Mouse (Mus musculus): ENCODE results near the gene Ppm1n. TPM values are rescaled to one million over a fixed set of nuclear protein-coding genes. Genes with fewer than 3 reads are reported as not detected.
A peak's percentile ranks its signal among the peaks of the same experiment; 100 is the strongest.

The Ppm1n gene
- polyA plus RNA-seq, 1 experiment from 2014 or later: not detected

- H3K4me2 ChIP-seq (replicated peaks; ENCODE audit: low read depth, low read length): no peak overlapping the region
- no peak overlapping the region for H3K4me3 ChIP-seq (ENCODE audit: low read depth, low read length)
- ATAC-seq (ENCODE audit: low FRiP score) (no peak), DNase-seq (ENCODE audit: low spot score) (no peak)
- no peak overlapping the region for H3K27ac ChIP-seq (ENCODE audit: low read depth, low read length)
- peaks cover 61% of the 10 kb centered on the region for H3K27me3 ChIP-seq (ENCODE audit: control insufficient read depth, insufficient read depth, low read length)
- H3K4me1 ChIP-seq (replicated peaks; ENCODE audit: control insufficient read depth, insufficient read depth, low read length): peaks cover 7% of the 10 kb centered on the region; the same call in 1 of the 2 replicates
- H3K36me3 ChIP-seq (ENCODE audit: control insufficient read depth, insufficient read depth, low read length): no peaks in the 10 kb centered on the region
- H3K9ac ChIP-seq (ENCODE audit: low read depth, low read length): no peak overlapping the region
- H3K9me3 ChIP-seq (ENCODE audit: control insufficient read depth, low read length): no peaks in the 10 kb centered on the region
- 15% methylated on average over 6 of the region's 6 CpGs for WGBS
Observed at GRCm38 (mm10) chr7:19305413-19305735, 25.5 kb upstream of the Ppm1n start.

- peak overlapping the region; percentile 27 for H3K4me2 ChIP-seq (replicated peaks; ENCODE audit: low read depth, low read length)
- H3K4me1 ChIP-seq (replicated peaks; ENCODE audit: control insufficient read depth, insufficient read depth, low read length): peaks cover 7% of the 10 kb centered on the region; the same call in 1 of the 2 replicates
- ATAC-seq (ENCODE audit: low FRiP score): no peak
- peak overlapping the region; percentile 4; the same call in 1 of the 2 replicates for H3K9ac ChIP-seq (ENCODE audit: low read depth, low read length)
- no peak overlapping the region for H3K27ac ChIP-seq (ENCODE audit: low read depth, low read length)
- peak; percentile 38 for DNase-seq (ENCODE audit: low spot score)
- H3K4me3 ChIP-seq (ENCODE audit: low read depth, low read length): peak overlapping the region; percentile 21; the same call in 1 of the 2 replicates
- H3K27me3 ChIP-seq (ENCODE audit: control insufficient read depth, insufficient read depth, low read length): peaks cover 61% of the 10 kb centered on the region
- no peaks in the 10 kb centered on the region for H3K9me3 ChIP-seq (ENCODE audit: control insufficient read depth, low read length)
- no peaks in the 10 kb centered on the region for H3K36me3 ChIP-seq (ENCODE audit: control insufficient read depth, insufficient read depth, low read length)
- WGBS: 1% methylated on average over 48 of the region's 48 CpGs
Observed at GRCm38 (mm10) chr7:19304501-19305412, 24.9 kb upstream of the Ppm1n start.

GRCm38 (mm10) chr7:19303770-19304169 is 23.9 kb upstream of the Ppm1n start:
- ATAC-seq (ENCODE audit: low FRiP score) (no peak), DNase-seq (ENCODE audit: low spot score) (peak; percentile 93)
- Histone ChIP-seq H3K27ac (ENCODE audit: low read depth, low read length) (no peak overlapping the region), H3K4me2 (replicated peaks; ENCODE audit: low read depth, low read length) (no peak overlapping the region; the same call in 1 of the 2 replicates), H3K4me3 (ENCODE audit: low read depth, low read length) (peak overlapping the region; percentile 1; the same call in 1 of the 2 replicates), H3K27me3 (ENCODE audit: control insufficient read depth, insufficient read depth, low read length) (peaks cover 56% of the 10 kb centered on the region), H3K4me1 (replicated peaks; ENCODE audit: control insufficient read depth, insufficient read depth, low read length) (peaks cover 4% of the 10 kb centered on the region; the same call in 1 of the 2 replicates), H3K9ac (ENCODE audit: low read depth, low read length) (no peak overlapping the region), H3K9me3 (ENCODE audit: control insufficient read depth, low read length) (no peaks in the 10 kb centered on the region), H3K36me3 (ENCODE audit: control insufficient read depth, insufficient read depth, low read length) (no peaks in the 10 kb centered on the region)
- WGBS: 3% methylated on average over 16 of the region's 16 CpGs

GRCm38 (mm10) chr7:19303046-19303305 is 23.1 kb upstream of the Ppm1n start:
- no peak overlapping the region for H3K27ac ChIP-seq (ENCODE audit: low read depth, low read length)
- ATAC-seq (ENCODE audit: low FRiP score) (no peak), DNase-seq (ENCODE audit: low spot score) (no peak)
- H3K4me2 ChIP-seq (replicated peaks; ENCODE audit: low read depth, low read length): no peak overlapping the region
- H3K27me3 ChIP-seq (ENCODE audit: control insufficient read depth, insufficient read depth, low read length): peaks cover 56% of the 10 kb centered on the region
- H3K4me3 ChIP-seq (ENCODE audit: low read depth, low read length): no peak overlapping the region
- peaks cover 4% of the 10 kb centered on the region; the same call in 1 of the 2 replicates for H3K4me1 ChIP-seq (replicated peaks; ENCODE audit: control insufficient read depth, insufficient read depth, low read length)
- no peaks in the 10 kb centered on the region for H3K36me3 ChIP-seq (ENCODE audit: control insufficient read depth, insufficient read depth, low read length)
- no peak overlapping the region for H3K9ac ChIP-seq (ENCODE audit: low read depth, low read length)
- WGBS: 73% methylated on average over 12 of the region's 12 CpGs
- no peaks in the 10 kb centered on the region for H3K9me3 ChIP-seq (ENCODE audit: control insufficient read depth, low read length)

GRCm38 (mm10) chr7:19302264-19303045 is 22.6 kb upstream of the Ppm1n start:
- Histone ChIP-seq H3K4me2 (replicated peaks; ENCODE audit: low read depth, low read length) (0 out of 2 replicates have a peak overlapping the region, but pooled peaks have one; percentile 17), H3K27me3 (ENCODE audit: control insufficient read depth, insufficient read depth, low read length) (peaks cover 56% of the 10 kb centered on the region), H3K4me1 (replicated peaks; ENCODE audit: control insufficient read depth, insufficient read depth, low read length) (peaks cover 4% of the 10 kb centered on the region; the same call in 1 of the 2 replicates), H3K27ac (ENCODE audit: low read depth, low read length) (no peak overlapping the region), H3K4me3 (ENCODE audit: low read depth, low read length) (no peak overlapping the region), H3K36me3 (ENCODE audit: control insufficient read depth, insufficient read depth, low read length) (no peaks in the 10 kb centered on the region), H3K9me3 (ENCODE audit: control insufficient read depth, low read length) (no peaks in the 10 kb centered on the region), H3K9ac (ENCODE audit: low read depth, low read length) (no peak overlapping the region)
- no peak for DNase-seq (ENCODE audit: low spot score)
- ATAC-seq (ENCODE audit: low FRiP score): no peak
- 53% methylated on average over 13 of the region's 13 CpGs for WGBS

- Histone ChIP-seq H3K9me3 (ENCODE audit: control insufficient read depth, low read length) (no peaks in the 10 kb centered on the region), H3K27me3 (ENCODE audit: control insufficient read depth, insufficient read depth, low read length) (peaks cover 48% of the 10 kb centered on the region), H3K4me1 (replicated peaks; ENCODE audit: control insufficient read depth, insufficient read depth, low read length) (peaks cover 4% of the 10 kb centered on the region; the same call in 1 of the 2 replicates), H3K36me3 (ENCODE audit: control insufficient read depth, insufficient read depth, low read length) (no peaks in the 10 kb centered on the region), H3K4me2 (replicated peaks; ENCODE audit: low read depth, low read length) (peak overlapping the region; percentile 17), H3K27ac (ENCODE audit: low read depth, low read length) (no peak overlapping the region), H3K4me3 (ENCODE audit: low read depth, low read length) (0 out of 2 replicates have a peak overlapping the region, but pooled peaks have one; percentile 2), H3K9ac (ENCODE audit: low read depth, low read length) (no peak overlapping the region)
- DNase-seq (ENCODE audit: low spot score) (no peak), ATAC-seq (ENCODE audit: low FRiP score) (no peak)
- 16% methylated on average over 16 of the region's 16 CpGs for WGBS
Observed at GRCm38 (mm10) chr7:19301461-19302263, 21.8 kb upstream of the Ppm1n start.

GRCm38 (mm10) chr7:19300501-19301421 is 20.9 kb upstream of the Ppm1n start:
- H3K4me2 ChIP-seq (replicated peaks; ENCODE audit: low read depth, low read length): peak overlapping the region; percentile 17
- H3K4me3 ChIP-seq (ENCODE audit: low read depth, low read length): peak overlapping the region; percentile 32
- DNase-seq (ENCODE audit: low spot score) (peak; percentile 87), ATAC-seq (ENCODE audit: low FRiP score) (peak; percentile 69)
- no peak overlapping the region for H3K27ac ChIP-seq (ENCODE audit: low read depth, low read length)
- H3K9ac ChIP-seq (ENCODE audit: low read depth, low read length): no peak overlapping the region
- under 1% methylated on average over 29 of the region's 29 CpGs for WGBS
- peaks cover 39% of the 10 kb centered on the region for H3K27me3 ChIP-seq (ENCODE audit: control insufficient read depth, insufficient read depth, low read length)
- no peaks in the 10 kb centered on the region for H3K9me3 ChIP-seq (ENCODE audit: control insufficient read depth, low read length)
- peaks cover 4% of the 10 kb centered on the region; the same call in 1 of the 2 replicates for H3K4me1 ChIP-seq (replicated peaks; ENCODE audit: control insufficient read depth, insufficient read depth, low read length)
- H3K36me3 ChIP-seq (ENCODE audit: control insufficient read depth, insufficient read depth, low read length): no peaks in the 10 kb centered on the region
